Mouse (Mus musculus): ENCODE data around the gene Fdxacb1. TPM values are rescaled to one million over a fixed set of nuclear protein-coding genes. Genes with fewer than 3 reads are reported as not detected.

The Fdxacb1 gene
- total and polyA plus RNA-seq, 2 experiments from 2014 or later, result 9.2 to 9.7 TPM

- TF ChIP-seq CTCF (IDR thresholded peaks at IDR 0.05), result no peak
- H3K27me3 ChIP-seq (ENCODE audit: insufficient read depth, low read length), result no peaks in the 10 kb centered on the region
- 65% methylated on average over 11 of the region's 11 CpGs for WGBS
- peak overlapping the region; percentile 89 for H3K4me3 ChIP-seq (ENCODE audit: low read depth, low read length)
- H3K4me2 ChIP-seq (ENCODE audit: low read depth, low read length, poor library complexity, severe bottlenecking), result peak overlapping the region; percentile 66
- H3K4me1 ChIP-seq (ENCODE audit: insufficient read depth, low read length), result peaks cover 7% of the 10 kb centered on the region; the same call in 1 of the 2 replicates
- H3K9ac ChIP-seq (replicated peaks; ENCODE audit: low read length, poor library complexity, severe bottlenecking), result peak overlapping the region; percentile 97
- H3K9me3 ChIP-seq (ENCODE audit: low read length), result no peaks in the 10 kb centered on the region
- ATAC-seq (ENCODE audit: low FRiP score), result no peak
- no peak for DNase-seq (ENCODE audit: low spot score)
- peaks cover 19% of the 10 kb centered on the region for H3K36me3 ChIP-seq (ENCODE audit: insufficient read depth, low read length)
- H3K27ac ChIP-seq (ENCODE audit: low read depth, low read length), result peak overlapping the region; percentile 93; the same call in 1 of the 2 replicates
Measured at GRCm38 (mm10) chr9:50776162-50776760, 8.2 kb downstream of the Fdxacb1 start.

GRCm38 (mm10) chr9:50782155-50782554 is 14.1 kb downstream of the Fdxacb1 start:
- no peak for DNase-seq (ENCODE audit: low spot score)
- ATAC-seq (ENCODE audit: low FRiP score), result no peak
- Histone ChIP-seq H3K27ac (ENCODE audit: low read depth, low read length) (no peak overlapping the region), H3K9me3 (ENCODE audit: low read length) (no peaks in the 10 kb centered on the region), H3K4me3 (ENCODE audit: low read depth, low read length) (no peak overlapping the region), H3K36me3 (ENCODE audit: insufficient read depth, low read length) (peaks cover 53% of the 10 kb centered on the region), H3K9ac (replicated peaks; ENCODE audit: low read length, poor library complexity, severe bottlenecking) (no peak overlapping the region), H3K4me2 (ENCODE audit: low read depth, low read length, poor library complexity, severe bottlenecking) (no peak overlapping the region), H3K4me1 (ENCODE audit: insufficient read depth, low read length) (no peaks in the 10 kb centered on the region), H3K27me3 (ENCODE audit: insufficient read depth, low read length) (no peaks in the 10 kb centered on the region)
- 69% methylated on average over 2 of the region's 2 CpGs for WGBS
- peak; percentile 61 for TF ChIP-seq CTCF (IDR thresholded peaks at IDR 0.05)

GRCm38 (mm10) chr9:50795266-50795665 is 27.2 kb downstream of the Fdxacb1 start:
- H3K36me3 ChIP-seq (ENCODE audit: insufficient read depth, low read length), result peaks cover 45% of the 10 kb centered on the region
- H3K9me3 ChIP-seq (ENCODE audit: low read length), result no peaks in the 10 kb centered on the region
- no peak for TF ChIP-seq CTCF (IDR thresholded peaks at IDR 0.05)
- no peak overlapping the region for H3K27ac ChIP-seq (ENCODE audit: low read depth, low read length)
- no peak overlapping the region for H3K4me3 ChIP-seq (ENCODE audit: low read depth, low read length)
- H3K4me2 ChIP-seq (ENCODE audit: low read depth, low read length, poor library complexity, severe bottlenecking), result no peak overlapping the region
- H3K9ac ChIP-seq (replicated peaks; ENCODE audit: low read length, poor library complexity, severe bottlenecking), result no peak overlapping the region
- DNase-seq (ENCODE audit: low spot score) (no peak), ATAC-seq (ENCODE audit: low FRiP score) (no peak)
- no peaks in the 10 kb centered on the region for H3K27me3 ChIP-seq (ENCODE audit: insufficient read depth, low read length)
- no peaks in the 10 kb centered on the region for H3K4me1 ChIP-seq (ENCODE audit: insufficient read depth, low read length)
- 92% methylated on average over 3 of the region's 3 CpGs for WGBS

- ATAC-seq (ENCODE audit: low FRiP score), result no peak
- Histone ChIP-seq H3K36me3 (ENCODE audit: insufficient read depth, low read length) (peaks cover 42% of the 10 kb centered on the region), H3K4me2 (ENCODE audit: low read depth, low read length, poor library complexity, severe bottlenecking) (no peak overlapping the region), H3K4me3 (ENCODE audit: low read depth, low read length) (no peak overlapping the region), H3K9ac (replicated peaks; ENCODE audit: low read length, poor library complexity, severe bottlenecking) (no peak overlapping the region), H3K4me1 (ENCODE audit: insufficient read depth, low read length) (no peaks in the 10 kb centered on the region), H3K9me3 (ENCODE audit: low read length) (no peaks in the 10 kb centered on the region), H3K27me3 (ENCODE audit: insufficient read depth, low read length) (no peaks in the 10 kb centered on the region), H3K27ac (ENCODE audit: low read depth, low read length) (no peak overlapping the region)
- WGBS, result 86% methylated on average over 8 of the region's 8 CpGs
- no peak for TF ChIP-seq CTCF (IDR thresholded peaks at IDR 0.05)
- DNase-seq (ENCODE audit: low spot score), result no peak
Measured at GRCm38 (mm10) chr9:50796776-50797175, 28.7 kb downstream of the Fdxacb1 start.

- no peak for DNase-seq (ENCODE audit: low spot score)
- Histone ChIP-seq H3K4me1 (ENCODE audit: insufficient read depth, low read length) (no peaks in the 10 kb centered on the region), H3K9me3 (ENCODE audit: low read length) (no peaks in the 10 kb centered on the region), H3K27ac (ENCODE audit: low read depth, low read length) (no peak overlapping the region), H3K36me3 (ENCODE audit: insufficient read depth, low read length) (peaks cover 41% of the 10 kb centered on the region), H3K27me3 (ENCODE audit: insufficient read depth, low read length) (no peaks in the 10 kb centered on the region), H3K9ac (replicated peaks; ENCODE audit: low read length, poor library complexity, severe bottlenecking) (no peak overlapping the region), H3K4me2 (ENCODE audit: low read depth, low read length, poor library complexity, severe bottlenecking) (no peak overlapping the region), H3K4me3 (ENCODE audit: low read depth, low read length) (no peak overlapping the region)
- WGBS, result 95% methylated on average over 7 of the region's 7 CpGs
- ATAC-seq (ENCODE audit: low FRiP score), result no peak
- no peak for TF ChIP-seq CTCF (IDR thresholded peaks at IDR 0.05)
Measured at GRCm38 (mm10) chr9:50797641-50798040, 29.6 kb downstream of the Fdxacb1 start.

DNA sequence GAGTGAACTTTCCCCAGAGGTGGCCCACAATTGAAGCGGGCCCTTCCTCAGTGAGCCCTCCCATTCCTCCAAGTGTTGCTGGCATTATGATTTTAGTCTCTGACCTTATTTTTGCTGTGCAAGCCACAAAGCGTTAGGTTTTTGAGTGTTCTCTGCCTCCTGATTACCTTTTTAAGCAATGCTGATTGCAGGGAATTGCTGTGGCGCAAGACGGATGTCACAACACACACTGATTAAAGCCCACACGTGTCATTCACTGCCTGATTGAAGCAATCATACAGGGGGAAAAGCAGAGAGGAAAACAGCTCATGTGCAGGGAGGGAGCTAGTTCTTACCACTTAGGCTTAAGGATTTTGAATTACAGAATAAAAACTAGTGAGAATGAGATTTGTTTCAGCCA is 30.3 kb downstream of the Fdxacb1 start:
- Histone ChIP-seq H3K4me1 (ENCODE audit: insufficient read depth, low read length) (no peaks in the 10 kb centered on the region), H3K4me2 (ENCODE audit: low read depth, low read length, poor library complexity, severe bottlenecking) (no peak overlapping the region), H3K27ac (ENCODE audit: low read depth, low read length) (no peak overlapping the region), H3K27me3 (ENCODE audit: insufficient read depth, low read length) (no peaks in the 10 kb centered on the region), H3K9ac (replicated peaks; ENCODE audit: low read length, poor library complexity, severe bottlenecking) (no peak overlapping the region), H3K9me3 (ENCODE audit: low read length) (no peaks in the 10 kb centered on the region), H3K36me3 (ENCODE audit: insufficient read depth, low read length) (peaks cover 45% of the 10 kb centered on the region), H3K4me3 (ENCODE audit: low read depth, low read length) (no peak overlapping the region)
- ATAC-seq (ENCODE audit: low FRiP score), result no peak
- no peak for DNase-seq (ENCODE audit: low spot score)
- TF ChIP-seq CTCF (IDR thresholded peaks at IDR 0.05), result no peak
- WGBS, result 88% methylated on average over 5 of the region's 5 CpGs

All from midbrain, postnatal 0 days (tissue).